Mouse (Mus musculus) 3T3-L1 (cell line): ENCODE results near the gene Olfr826.
"Not testable (repeated sequence)": the region's sequence is repeated elsewhere in the genome, so short reads cannot be mapped to it uniquely, and the experiment has no call there.

Experiments
- DNase-seq: peaks from one replicate; pipeline ENCODE4 v3.0.0-alpha.2; 2015; ENCODE audit warnings: low read depth, low spot score

The Olfr826 gene

GRCm38 (mm10) chr10:130184086-130184485 lies at the start of gene Olfr826:
Gene Olfr826 (minus strand): TSS chr10:130184186.
- no peak for DNase-seq

GRCm38 (mm10) chr10:130232117-130232516 lies 48.1 kb upstream of the Olfr826 start:
- no peak for DNase-seq

- DNase-seq: peak; percentile 24
These were observed 45.6 kb upstream of the Olfr826 start for GRCm38 (mm10) chr10:130229584-130229983.

- peak; percentile 76 for DNase-seq
These were observed 44.3 kb upstream of the Olfr826 start for GRCm38 (mm10) chr10:130228246-130228645.

GRCm38 (mm10) chr10:130225034-130225433 lies 41.0 kb upstream of the Olfr826 start:
- no peak for DNase-seq

- no peak for DNase-seq
These were observed 30.3 kb upstream of the Olfr826 start, which contains the start of gene Olfr827 for GRCm38 (mm10) chr10:130214303-130214702. Gene Olfr827 (minus strand): TSS chr10:130214403.

GRCm38 (mm10) chr10:130166666-130167065 lies 17.3 kb downstream of the Olfr826 start, which contains the start of gene Olfr825:
Gene Olfr825 (minus strand): TSS chr10:130166766.
- DNase-seq: no peak

- no peak for DNase-seq
These were observed 18.8 kb downstream of the Olfr826 start for GRCm38 (mm10) chr10:130165196-130165595.

GRCm38 (mm10) chr10:130144121-130144520 lies 39.9 kb downstream of the Olfr826 start:
- DNase-seq: no peak

- DNase-seq: not testable (repeated sequence)
These were observed 41.5 kb downstream of the Olfr826 start for GRCm38 (mm10) chr10:130142481-130142880.

- no peak for DNase-seq
These were observed 49.2 kb downstream of the Olfr826 start for GRCm38 (mm10) chr10:130134811-130135210.

GRCm38 (mm10) chr10:130129900-130130299 lies 54.1 kb downstream of the Olfr826 start, which contains the start of gene Olfr824:
Gene Olfr824 (minus strand): TSS chr10:130130000.
- not testable (repeated sequence) for DNase-seq
